Comparison of ENCODE assay signal across 8 mouse cellular contexts in genomic region chr12:99670762-99671152, GRCm38 (mm10).
DNase-seq lines count a peak whose midpoint lies in the region; ATAC-seq lines count a peak whose summit lies in the region.

No protein-coding gene starts in this region.

- H3K4me3 ChIP-seq in heart, embryonic 12.5 days = no peak overlapping the region
- H3K4me3 ChIP-seq in neural tube, embryonic 13.5 days = no peak overlapping the region
- no peak overlapping the region for H3K4me3 ChIP-seq in midbrain, embryonic 11.5 days (ENCODE audit: low read depth, low read length)

- H3K27me3 ChIP-seq in heart, embryonic 12.5 days (replicated peaks) = no peaks in the 10 kb centered on the region
- no peaks in the 10 kb centered on the region for H3K27me3 ChIP-seq in neural tube, embryonic 13.5 days
- H3K27me3 ChIP-seq in midbrain, embryonic 11.5 days (ENCODE audit: control insufficient read depth, insufficient read depth, low read length) = no peaks in the 10 kb centered on the region

- intact Hi-C loops in heart, postnatal 25 days (cut with DNase I) = no loop called here

- 84% methylated on average over 7 of the region's 7 CpGs for WGBS in heart, embryonic 12.5 days
- 51% methylated on average over 7 of the region's 7 CpGs for WGBS in neural tube, embryonic 13.5 days
- 76% methylated on average over 7 of the region's 7 CpGs for WGBS in midbrain, embryonic 11.5 days

- ATAC-seq in heart, embryonic 12.5 days (ENCODE audit: insufficient number of reproducible peaks, low FRiP score) = no peak
- peak; percentile 50; the same call in 1 of the 2 replicates for ATAC-seq in neural tube, embryonic 13.5 days (ENCODE audit: low read depth)
- ATAC-seq in midbrain, embryonic 11.5 days (ENCODE audit: low FRiP score) = no peak
- ATAC-seq in cerebellum, adult (ENCODE audit: insufficient number of reproducible peaks, low FRiP score, low TSS enrichment) = no peak

- no peaks in the 10 kb centered on the region for H3K36me3 ChIP-seq in heart, embryonic 12.5 days
- no peaks in the 10 kb centered on the region for H3K36me3 ChIP-seq in neural tube, embryonic 13.5 days
- H3K36me3 ChIP-seq in midbrain, embryonic 11.5 days (ENCODE audit: control insufficient read depth, insufficient read depth, low read length) = no peaks in the 10 kb centered on the region

- no peaks in the 10 kb centered on the region for H3K9me3 ChIP-seq in heart, embryonic 12.5 days (replicated peaks)
- no peaks in the 10 kb centered on the region for H3K9me3 ChIP-seq in neural tube, embryonic 13.5 days
- no peaks in the 10 kb centered on the region for H3K9me3 ChIP-seq in midbrain, embryonic 11.5 days (ENCODE audit: control insufficient read depth, low read length)

- peaks cover 8% of the 10 kb centered on the region; the same call in 1 of the 2 replicates for H3K4me1 ChIP-seq in heart, embryonic 12.5 days (replicated peaks)
- peaks cover 17% of the 10 kb centered on the region for H3K4me1 ChIP-seq in neural tube, embryonic 13.5 days (replicated peaks)
- 0 out of 2 replicates have a peak, but pooled peaks cover 2% of the 10 kb centered on the region for H3K4me1 ChIP-seq in midbrain, embryonic 11.5 days (ENCODE audit: control insufficient read depth, insufficient read depth, low read length)

- no peak overlapping the region for H3K9ac ChIP-seq in heart, embryonic 12.5 days
- H3K9ac ChIP-seq in neural tube, embryonic 13.5 days = no peak overlapping the region
- no peak overlapping the region for H3K9ac ChIP-seq in midbrain, embryonic 11.5 days (ENCODE audit: low read length)

- 0 out of 2 replicates have a peak overlapping the region, but pooled peaks have one; percentile 9 for H3K4me2 ChIP-seq in heart, embryonic 12.5 days
- H3K4me2 ChIP-seq in neural tube, embryonic 13.5 days = peak overlapping the region; percentile 29; the same call in 1 of the 2 replicates
- H3K4me2 ChIP-seq in midbrain, embryonic 11.5 days = no peak overlapping the region

- H3K27ac ChIP-seq in heart, embryonic 12.5 days (ENCODE audit: poor library complexity, severe bottlenecking) = no peak overlapping the region
- no peak overlapping the region; the same call in 1 of the 2 replicates for H3K27ac ChIP-seq in neural tube, embryonic 13.5 days (replicated peaks)
- no peak overlapping the region for H3K27ac ChIP-seq in midbrain, embryonic 11.5 days (ENCODE audit: low read depth, low read length)

- no peak for DNase-seq in heart, postnatal 25 days (ENCODE audit: low spot score)
- no peak for DNase-seq in neural tube, embryonic 10.5 days (ENCODE audit: extremely low spot score, low spot score)
- peak; percentile 75 for DNase-seq in midbrain, embryonic 11.5 days (ENCODE audit: low spot score, missing footprints)
- no peak for DNase-seq in right cerebral cortex, postnatal 25 days
- DNase-seq in frontal cortex, adult 2 months (ENCODE audit: extremely low spot score in 1 of 2, low spot score in 1 of 2) = no peak
